Mouse (Mus musculus) hindbrain, postnatal 0 days (tissue): ENCODE data around the gene Hba-x. TPM values are rescaled to one million over a fixed set of nuclear protein-coding genes. Genes with fewer than 3 reads are reported as not detected.
A peak's percentile ranks its signal among the peaks of the same experiment; 100 is the strongest.

Experiments
- ATAC-seq: fragments of 200-750 bp; cut with Nextera tagmentation; 2 replicates; pipeline ENCODE4 v1.8.0; 2017; ENCODE audit warnings: mild to moderate bottlenecking, moderate TSS enrichment, moderate library complexity
- DNase-seq: peaks from one replicate; pipeline ENCODE4 v3.0.0-alpha.2; 2015; ENCODE audit warnings: low spot score
- H3K27ac ChIP-seq: fragments of 300-500 bp; sonication (generic); 2 replicates; pipeline ENCODE4 v1.5.1; 2014; ENCODE audit warnings: mild to moderate bottlenecking
- H3K27me3 ChIP-seq: fragments of 300-500 bp; sonication (generic); 2 replicates; pipeline ENCODE4 v1.6.1; 2014; ENCODE audit warnings: low read length, mixed read lengths; ENCODE audit not compliant: insufficient read depth
- H3K36me3 ChIP-seq: fragments of 300-500 bp; sonication (generic); 2 replicates; pipeline ENCODE4 v1.6.1; 2014; ENCODE audit warnings: low read length, mixed read lengths; ENCODE audit not compliant: insufficient read depth
- H3K4me1 ChIP-seq: fragments of 300-500 bp; sonication (generic); 2 replicates; pipeline ENCODE4 v1.6.1; 2014; ENCODE audit warnings: antibody characterized with exemption, low read length, mixed read lengths; ENCODE audit not compliant: insufficient read depth
- H3K4me2 ChIP-seq: fragments of 300-500 bp; sonication (generic); 2 replicates; pipeline ENCODE4 v1.6.1; 2014; ENCODE audit warnings: low read depth, mild to moderate bottlenecking, low read length, moderate library complexity, mixed read lengths
- H3K4me3 ChIP-seq: fragments of 300-500 bp; sonication (generic); 2 replicates; pipeline ENCODE4 v1.5.1; 2014; ENCODE audit warnings: low read length
- H3K9ac ChIP-seq: fragments of 300-500 bp; sonication (generic); replicated peaks from 2 replicates; pipeline ENCODE4 v1.6.1; 2014; ENCODE audit warnings: mild to moderate bottlenecking, low read length, moderate library complexity, mixed read lengths
- H3K9me3 ChIP-seq: fragments of 300-500 bp; sonication (generic); 2 replicates; pipeline ENCODE4 v1.6.1; 2016; ENCODE audit warnings: low read length, mixed read lengths
- CTCF ChIP-seq: IDR thresholded peaks from 2 replicates; pipeline ENCODE4 v1.5.1; 2016; ENCODE audit warnings: antibody characterized with exemption, control low read depth, low read depth
- WGBS: fragments of 180-500 bp; shearing (Covaris S2); extraction: QIAGEN DNeasy Blood & Tissue Kit; methylation state at CpG from one replicate; pipeline ENCODE4 v1.1.7; 2014; 5-methylcytosine and 5-hydroxymethylcytosine counted together
- polyA plus RNA-seq: library from polyadenylated mRNA; unstranded; fragments of >200 nt; fragmentation: Nextera tagmentation; extraction: Ambion mirVana; gene quantifications from 2 replicates; pipeline ENCODE4 v1.2.1, GENCODE M21; 2015
- total RNA-seq: library from RNA; depleted of rRNA; stranded (reverse); fragments of >200 nt; gene quantifications from 2 replicates; pipeline ENCODE4 v1.2.3, GENCODE M21; 2014

The Hba-x gene
- total and polyA plus RNA-seq, 2 experiments from 2014 or later = not detected

GRCm38 (mm10) chr11:32262674-32263415 lies 13.4 kb upstream of the Hba-x start:
- Histone ChIP-seq H3K4me1 (peaks cover 5% of the 10 kb centered on the region), H3K9ac (no peak overlapping the region), H3K9me3 (no peaks in the 10 kb centered on the region), H3K36me3 (no peaks in the 10 kb centered on the region), H3K27me3 (no peaks in the 10 kb centered on the region), H3K4me3 (no peak overlapping the region), H3K4me2 (no peak overlapping the region), H3K27ac (no peak overlapping the region)
- ATAC-seq = no peak
- no peak for DNase-seq
- 84% methylated on average over 10 of the region's 10 CpGs for WGBS
- no peak for TF ChIP-seq CTCF

GRCm38 (mm10) chr11:32265117-32265738 lies 11.0 kb upstream of the Hba-x start:
- Histone ChIP-seq H3K27ac (no peak overlapping the region), H3K4me2 (no peak overlapping the region), H3K4me1 (peaks cover 8% of the 10 kb centered on the region), H3K9me3 (no peaks in the 10 kb centered on the region), H3K4me3 (no peak overlapping the region), H3K9ac (no peak overlapping the region), H3K27me3 (no peaks in the 10 kb centered on the region), H3K36me3 (no peaks in the 10 kb centered on the region)
- ATAC-seq (no peak), DNase-seq (no peak)
- WGBS = 95% methylated on average over 3 of the region's 3 CpGs
- TF ChIP-seq CTCF = no peak

GRCm38 (mm10) chr11:32266194-32266593 lies 10.0 kb upstream of the Hba-x start:
- Histone ChIP-seq H3K4me2 (no peak overlapping the region), H3K27me3 (no peaks in the 10 kb centered on the region), H3K27ac (no peak overlapping the region), H3K9me3 (no peaks in the 10 kb centered on the region), H3K36me3 (no peaks in the 10 kb centered on the region), H3K4me3 (no peak overlapping the region), H3K4me1 (peaks cover 8% of the 10 kb centered on the region), H3K9ac (no peak overlapping the region)
- TF ChIP-seq CTCF = no peak
- 91% methylated on average over 6 of the region's 6 CpGs for WGBS
- ATAC-seq (no peak), DNase-seq (no peak)

GRCm38 (mm10) chr11:32266776-32267175 lies 9.4 kb upstream of the Hba-x start:
- Histone ChIP-seq H3K4me1 (peaks cover 8% of the 10 kb centered on the region), H3K4me2 (peak overlapping the region; percentile 77), H3K27me3 (no peaks in the 10 kb centered on the region), H3K27ac (peak overlapping the region; percentile 95), H3K4me3 (peak overlapping the region; percentile 83), H3K9ac (peak overlapping the region; percentile 96), H3K36me3 (no peaks in the 10 kb centered on the region), H3K9me3 (no peaks in the 10 kb centered on the region)
- DNase-seq (no peak), ATAC-seq (no peak)
- 21% methylated on average over 6 of the region's 6 CpGs for WGBS
- TF ChIP-seq CTCF = no peak

- H3K27me3 ChIP-seq = no peaks in the 10 kb centered on the region
- no peaks in the 10 kb centered on the region for H3K36me3 ChIP-seq
- under 1% methylated on average over 54 of the region's 54 CpGs for WGBS
- H3K27ac ChIP-seq = peak within 1 kb of the TSS; percentile 95
- peak; percentile 99 for ATAC-seq
- DNase-seq = peak; percentile 98
- H3K4me3 ChIP-seq = peak within 1 kb of the TSS; percentile 83
- TF ChIP-seq CTCF = no peak
- H3K4me2 ChIP-seq = peak within 1 kb of the TSS; percentile 77
- H3K9me3 ChIP-seq = no peaks in the 10 kb centered on the region
- H3K9ac ChIP-seq = peak within 1 kb of the TSS; percentile 96
- peaks cover 8% of the 10 kb centered on the region for H3K4me1 ChIP-seq
These were observed 8.9 kb upstream of the Hba-x start, which contains the start of gene Nprl3 for GRCm38 (mm10) chr11:32267188-32267884. Gene Nprl3 (minus strand): TSS chr11:32267707.

- Histone ChIP-seq H3K9ac (peak overlapping the region; percentile 96), H3K4me2 (peak overlapping the region; percentile 77), H3K27me3 (no peaks in the 10 kb centered on the region), H3K4me1 (peaks cover 8% of the 10 kb centered on the region), H3K27ac (peak overlapping the region; percentile 95), H3K4me3 (peak overlapping the region; percentile 83), H3K36me3 (no peaks in the 10 kb centered on the region), H3K9me3 (no peaks in the 10 kb centered on the region)
- 16% methylated on average over 5 of the region's 5 CpGs for WGBS
- ATAC-seq (peak; percentile 12; the same call in 1 of the 2 replicates), DNase-seq (peak; percentile 5)
- TF ChIP-seq CTCF = no peak
These were observed 8.2 kb upstream of the Hba-x start for GRCm38 (mm10) chr11:32267964-32268363.
